Mouse (Mus musculus): ENCODE data around the gene Ctnnd2.

DNA sequence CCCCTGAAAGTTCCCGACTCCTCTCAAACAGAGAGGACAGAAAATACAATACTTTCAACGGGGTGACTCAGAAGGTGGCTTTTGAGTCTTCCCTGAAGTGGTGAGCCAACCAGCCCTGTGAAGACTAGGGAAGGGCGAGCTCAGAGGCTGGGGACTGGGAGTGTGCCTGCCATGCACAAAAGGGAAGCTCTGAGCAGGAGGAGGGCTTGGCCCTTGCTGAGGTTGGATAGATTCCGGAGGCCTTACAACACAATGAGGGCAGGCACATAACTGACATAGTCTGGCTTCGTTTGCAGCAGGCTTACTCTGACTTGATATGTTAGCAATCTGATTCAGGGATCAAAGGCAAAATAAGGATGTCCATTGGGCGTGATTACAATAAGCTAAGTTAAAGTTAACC, 477.6 kb downstream of the Ctnnd2 start:
- TF ChIP-seq GATA1 (IDR thresholded peaks at IDR 0.05; ENCODE audit: borderline replicate concordance, low read length) (no peak), FLI1 (IDR thresholded peaks at IDR 0.05; ENCODE audit: low read length) (no peak)
